Mouse (Mus musculus) E14TG2a.4 (cell line): ENCODE data around the gene Ephx4.

Experiments
- H3K27me3 ChIP-seq: 2 replicates; pipeline ENCODE4 v1.6.1; 2014; ENCODE audit warnings: low read length, control low read depth; ENCODE audit not compliant: insufficient read depth
- H3K36me3 ChIP-seq: 2 replicates; pipeline ENCODE4 v1.6.1; 2014; ENCODE audit warnings: low read length, control low read depth; ENCODE audit not compliant: insufficient read depth
- H3K4me1 ChIP-seq: replicated peaks from 2 replicates; pipeline ENCODE4 v1.6.1; 2014; ENCODE audit warnings: low read depth, low read length, control low read depth
- H3K4me3 ChIP-seq: replicated peaks from 2 replicates; pipeline ENCODE4 v1.5.1; 2014; ENCODE audit warnings: mild to moderate bottlenecking, low read length
- H3K9me3 ChIP-seq: 2 replicates; pipeline ENCODE4 v1.6.1; 2014; ENCODE audit warnings: low read length, control low read depth
- CTCF ChIP-seq: conservative IDR thresholded peaks from 2 replicates; pipeline ENCODE4 v1.5.1; 2014; ENCODE audit warnings: low read length
- NANOG ChIP-seq: IDR thresholded peaks from 2 replicates; pipeline ENCODE4 v1.6.1; 2014; ENCODE audit warnings: borderline replicate concordance, low read length, mixed read lengths
- POU5F1 ChIP-seq: IDR thresholded peaks from 2 replicates; pipeline ENCODE4 v1.6.1; 2014; ENCODE audit warnings: low read length, borderline replicate concordance

Gene Ephx4

DNA sequence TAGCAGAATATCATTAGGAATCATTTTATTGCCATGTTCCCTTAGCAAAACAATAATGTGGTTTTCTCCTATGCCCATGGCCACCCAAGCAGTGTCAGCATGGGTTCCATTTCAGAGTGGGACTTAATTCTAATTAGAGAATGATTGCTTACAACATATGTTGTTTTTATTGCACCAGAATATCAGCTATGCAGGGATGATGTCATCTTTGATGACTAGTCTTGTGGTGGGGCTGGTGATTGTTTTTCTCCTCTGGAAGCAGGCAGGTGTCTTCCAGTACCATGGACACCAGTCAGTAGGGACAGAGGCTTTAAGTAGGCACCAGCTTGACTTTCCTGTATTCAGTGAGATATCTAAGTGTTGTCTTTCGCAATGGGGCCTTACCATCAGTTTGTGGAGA lies 14.7 kb upstream of the Ephx4 start:
- TF ChIP-seq NANOG (no peak), CTCF (no peak), POU5F1 (no peak)
- H3K4me1 ChIP-seq, result no peaks in the 10 kb centered on the region
- H3K36me3 ChIP-seq, result no peaks in the 10 kb centered on the region
- no peak overlapping the region for H3K4me3 ChIP-seq
- H3K9me3 ChIP-seq, result no peaks in the 10 kb centered on the region
- no peaks in the 10 kb centered on the region for H3K27me3 ChIP-seq

DNA sequence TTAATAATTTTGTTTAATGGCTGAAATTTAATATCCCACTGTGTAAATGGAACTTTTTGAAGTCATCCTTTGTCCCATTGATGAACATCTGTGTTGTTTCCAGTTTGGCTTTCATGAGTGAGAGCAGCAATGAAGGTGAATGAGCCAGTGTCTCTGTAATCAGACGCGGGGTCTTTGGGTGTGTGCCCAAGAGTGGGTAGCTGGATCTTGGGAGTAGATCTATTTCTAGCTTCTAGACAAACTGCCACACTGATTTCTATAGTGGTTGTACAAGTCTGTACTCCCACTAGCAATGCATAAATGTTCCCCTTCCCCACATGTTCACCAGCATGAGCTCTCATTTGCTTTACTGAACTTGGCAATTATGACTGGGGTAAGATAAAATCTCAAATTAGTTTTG lies 13.2 kb upstream of the Ephx4 start:
- no peaks in the 10 kb centered on the region for H3K36me3 ChIP-seq
- H3K9me3 ChIP-seq, result no peaks in the 10 kb centered on the region
- no peaks in the 10 kb centered on the region for H3K4me1 ChIP-seq
- TF ChIP-seq CTCF (no peak), NANOG (no peak), POU5F1 (no peak)
- no peak overlapping the region for H3K4me3 ChIP-seq
- no peaks in the 10 kb centered on the region for H3K27me3 ChIP-seq

DNA sequence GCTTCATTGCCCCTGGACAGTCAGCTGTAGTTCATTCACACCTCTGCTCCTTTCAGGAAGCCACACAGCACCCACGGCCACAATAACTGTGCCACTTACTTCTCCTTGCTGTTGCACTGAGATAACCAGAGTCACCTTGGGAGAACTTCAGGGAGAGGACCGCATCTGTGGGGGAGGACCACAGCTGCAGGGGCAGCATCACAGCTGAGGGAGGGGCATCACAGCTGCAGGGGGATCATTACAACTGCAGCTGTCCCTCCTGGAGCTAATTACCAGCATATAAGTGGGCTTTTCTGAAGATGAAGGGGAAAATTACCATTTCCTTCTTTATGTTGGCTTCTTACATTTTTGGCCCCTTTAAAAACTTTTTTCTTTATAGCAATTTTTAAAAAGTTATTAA lies 8.1 kb upstream of the Ephx4 start:
- Histone ChIP-seq H3K4me3 (no peak overlapping the region), H3K9me3 (no peaks in the 10 kb centered on the region), H3K36me3 (no peaks in the 10 kb centered on the region), H3K27me3 (no peaks in the 10 kb centered on the region), H3K4me1 (0 out of 2 replicates have a peak, but pooled peaks cover 5% of the 10 kb centered on the region)
- TF ChIP-seq POU5F1 (no peak), CTCF (no peak), NANOG (no peak)

DNA sequence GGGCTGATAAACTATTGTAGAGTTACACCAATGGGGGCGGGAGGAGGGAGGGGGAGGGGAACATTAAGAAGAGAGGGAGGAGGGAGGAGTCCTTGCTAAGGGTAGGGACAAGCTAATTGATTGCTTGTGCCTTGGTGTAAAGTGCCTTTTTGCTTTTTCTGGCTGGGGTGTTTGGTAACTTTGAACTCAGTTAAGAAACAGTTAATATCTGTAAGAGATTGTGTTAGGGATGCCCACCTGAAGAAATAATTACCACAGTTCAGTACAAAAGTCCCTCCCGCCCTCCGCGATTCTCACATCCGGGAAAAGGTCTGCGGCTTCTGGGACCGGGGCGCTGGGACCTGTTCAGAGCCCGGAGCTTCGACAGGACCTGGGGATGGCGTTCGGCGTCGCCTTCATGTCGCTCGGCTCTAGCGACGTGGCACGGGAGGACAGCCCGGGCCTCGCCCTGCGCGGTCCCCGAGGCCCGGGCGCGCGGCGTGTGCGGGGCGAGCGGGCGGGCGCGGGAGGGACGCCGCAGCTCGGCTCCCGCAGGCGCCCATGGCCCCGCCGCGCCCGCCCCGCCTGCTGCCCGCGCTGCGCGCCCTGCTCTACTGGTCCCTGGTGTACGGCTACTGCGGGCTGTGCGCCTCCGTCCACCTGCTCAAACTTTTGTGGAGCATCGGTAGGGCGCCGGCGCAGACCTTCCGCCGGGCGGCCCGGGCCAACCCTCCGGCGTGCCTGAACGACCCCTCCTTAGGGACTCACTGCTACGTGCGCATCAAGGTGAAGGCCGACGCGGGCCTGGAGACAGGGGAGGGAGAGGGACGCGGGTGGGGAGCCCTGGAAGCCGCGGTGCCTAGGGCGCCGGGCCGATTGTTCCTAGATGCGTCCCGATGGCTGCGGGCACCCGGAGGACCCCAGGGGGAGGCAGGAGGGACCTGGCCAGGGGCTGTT lies 743 bp downstream of the Ephx4 start:
- peaks cover 31% of the 10 kb centered on the region for H3K27me3 ChIP-seq
- TF ChIP-seq POU5F1 (no peak), CTCF (no peak), NANOG (no peak)

DNA sequence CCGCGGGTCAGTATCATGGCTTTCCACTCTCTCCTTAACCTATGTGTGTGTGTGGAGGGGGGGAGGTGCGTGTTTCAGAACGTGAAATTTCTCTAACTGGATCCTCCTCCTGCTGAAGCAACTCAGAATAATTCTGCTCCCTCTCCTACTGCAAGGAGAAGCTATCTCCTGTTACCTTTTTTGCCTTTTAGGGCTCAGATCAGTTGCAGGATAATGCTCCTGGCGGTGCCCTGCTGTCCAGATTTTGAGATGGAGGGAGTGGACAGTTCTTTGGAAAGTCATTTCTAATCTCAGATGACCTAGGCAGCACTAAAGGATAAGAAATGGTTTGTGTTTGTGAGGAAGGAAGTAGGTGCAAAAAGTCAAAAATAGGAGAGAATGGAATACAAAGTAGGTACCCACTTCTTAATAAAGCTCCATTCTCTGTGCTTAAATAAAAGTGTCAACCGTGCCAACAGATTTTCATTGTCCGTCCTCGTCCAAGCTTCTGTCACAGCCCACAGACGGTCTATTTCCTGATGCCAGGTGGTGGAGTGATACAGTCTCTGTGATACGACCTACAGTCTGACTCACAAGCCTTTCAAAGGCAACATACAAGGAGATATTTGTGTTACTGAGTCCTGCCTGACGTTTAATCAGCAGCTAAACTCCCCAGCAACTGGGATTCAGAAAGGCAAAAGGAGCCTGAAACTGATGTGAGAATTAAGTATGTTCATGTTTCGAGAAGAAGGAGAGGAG lies 1.6 kb downstream of the Ephx4 start:
- peaks cover 12% of the 10 kb centered on the region for H3K4me1 ChIP-seq
- H3K36me3 ChIP-seq, result no peaks in the 10 kb centered on the region
- H3K4me3 ChIP-seq, result peak overlapping the region; percentile 83
- no peaks in the 10 kb centered on the region for H3K9me3 ChIP-seq
- TF ChIP-seq NANOG (no peak), CTCF (no peak), POU5F1 (no peak)
- peaks cover 31% of the 10 kb centered on the region for H3K27me3 ChIP-seq

More for the DNA sequence above, 743 bp downstream of the Ephx4 start:
- H3K4me3 ChIP-seq, result peak overlapping the region; percentile 83
- peaks cover 12% of the 10 kb centered on the region for H3K4me1 ChIP-seq
- no peaks in the 10 kb centered on the region for H3K9me3 ChIP-seq
- no peaks in the 10 kb centered on the region for H3K36me3 ChIP-seq

DNA sequence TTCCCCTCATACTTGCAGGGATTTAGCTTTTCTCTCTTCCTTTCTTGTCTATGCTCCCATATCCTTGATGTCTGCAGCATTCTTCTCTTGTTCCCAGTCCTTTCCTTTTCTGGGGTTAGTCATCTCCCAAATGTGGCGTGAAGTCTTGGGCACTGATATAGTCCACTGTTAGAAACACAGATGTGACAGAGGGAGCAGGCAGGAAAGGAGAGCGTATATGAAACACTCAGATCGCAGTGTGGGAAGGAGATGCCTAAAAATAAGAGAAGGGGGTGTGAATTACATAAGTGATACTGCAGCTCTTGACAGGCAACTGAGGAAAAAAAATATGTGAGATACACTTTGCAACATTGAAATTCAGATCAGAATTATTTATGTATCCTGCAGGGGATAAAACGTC lies 2.8 kb downstream of the Ephx4 start:
- TF ChIP-seq CTCF, result no peak
- TF ChIP-seq POU5F1, result no peak
- TF ChIP-seq NANOG, result no peak
- Histone ChIP-seq H3K27me3 (peaks cover 31% of the 10 kb centered on the region), H3K4me1 (peaks cover 12% of the 10 kb centered on the region), H3K9me3 (no peaks in the 10 kb centered on the region), H3K4me3 (no peak overlapping the region), H3K36me3 (no peaks in the 10 kb centered on the region)

DNA sequence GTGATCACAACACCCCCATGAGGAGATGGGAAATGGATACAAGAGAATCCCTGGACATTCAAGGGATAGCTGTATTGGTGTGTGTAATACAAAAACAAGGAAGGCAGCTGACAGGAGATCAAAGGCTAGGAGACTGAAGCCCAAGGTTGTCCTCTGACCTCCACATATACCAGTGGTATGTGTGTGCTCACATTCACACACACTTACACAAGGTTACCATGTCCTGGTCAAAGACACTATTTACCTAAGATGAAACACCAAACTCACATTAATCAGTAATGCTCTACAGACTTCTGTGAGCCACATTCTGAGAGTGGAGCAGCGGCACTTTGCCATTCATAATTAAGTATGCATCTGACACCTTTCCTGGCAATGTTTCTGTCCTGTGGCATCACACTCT lies 7.8 kb downstream of the Ephx4 start:
- peaks cover 2% of the 10 kb centered on the region for H3K27me3 ChIP-seq
- no peaks in the 10 kb centered on the region for H3K4me1 ChIP-seq
- TF ChIP-seq NANOG, result no peak
- no peak for TF ChIP-seq CTCF
- TF ChIP-seq POU5F1, result no peak
- no peaks in the 10 kb centered on the region for H3K9me3 ChIP-seq
- H3K36me3 ChIP-seq, result no peaks in the 10 kb centered on the region
- no peak overlapping the region for H3K4me3 ChIP-seq

DNA sequence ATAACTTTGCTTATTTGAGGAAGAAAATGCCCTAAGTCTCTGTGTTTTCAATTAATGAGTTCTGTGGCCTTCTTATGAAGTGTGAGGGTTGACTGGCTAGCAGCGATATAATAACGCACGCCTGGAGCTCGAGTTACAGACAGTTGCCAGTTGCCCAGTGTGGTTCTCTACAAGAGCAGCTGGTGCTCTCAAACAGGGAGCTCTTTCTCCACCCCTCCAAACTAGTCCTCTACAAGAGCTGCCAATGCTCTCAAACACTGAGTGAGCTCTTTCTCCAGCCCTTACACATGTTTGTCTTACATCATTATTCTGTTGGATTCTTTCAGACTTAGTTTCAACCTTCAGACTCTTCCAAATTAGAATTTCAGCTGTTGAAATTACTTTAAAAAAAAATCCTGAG lies 8.8 kb downstream of the Ephx4 start:
- Histone ChIP-seq H3K27me3 (no peaks in the 10 kb centered on the region), H3K4me1 (no peaks in the 10 kb centered on the region), H3K36me3 (no peaks in the 10 kb centered on the region), H3K9me3 (no peaks in the 10 kb centered on the region), H3K4me3 (no peak overlapping the region)
- TF ChIP-seq NANOG (no peak), CTCF (no peak), POU5F1 (no peak)
